15 mouse cellular contexts compared by ENCODE assay signal in the genomic region with DNA sequence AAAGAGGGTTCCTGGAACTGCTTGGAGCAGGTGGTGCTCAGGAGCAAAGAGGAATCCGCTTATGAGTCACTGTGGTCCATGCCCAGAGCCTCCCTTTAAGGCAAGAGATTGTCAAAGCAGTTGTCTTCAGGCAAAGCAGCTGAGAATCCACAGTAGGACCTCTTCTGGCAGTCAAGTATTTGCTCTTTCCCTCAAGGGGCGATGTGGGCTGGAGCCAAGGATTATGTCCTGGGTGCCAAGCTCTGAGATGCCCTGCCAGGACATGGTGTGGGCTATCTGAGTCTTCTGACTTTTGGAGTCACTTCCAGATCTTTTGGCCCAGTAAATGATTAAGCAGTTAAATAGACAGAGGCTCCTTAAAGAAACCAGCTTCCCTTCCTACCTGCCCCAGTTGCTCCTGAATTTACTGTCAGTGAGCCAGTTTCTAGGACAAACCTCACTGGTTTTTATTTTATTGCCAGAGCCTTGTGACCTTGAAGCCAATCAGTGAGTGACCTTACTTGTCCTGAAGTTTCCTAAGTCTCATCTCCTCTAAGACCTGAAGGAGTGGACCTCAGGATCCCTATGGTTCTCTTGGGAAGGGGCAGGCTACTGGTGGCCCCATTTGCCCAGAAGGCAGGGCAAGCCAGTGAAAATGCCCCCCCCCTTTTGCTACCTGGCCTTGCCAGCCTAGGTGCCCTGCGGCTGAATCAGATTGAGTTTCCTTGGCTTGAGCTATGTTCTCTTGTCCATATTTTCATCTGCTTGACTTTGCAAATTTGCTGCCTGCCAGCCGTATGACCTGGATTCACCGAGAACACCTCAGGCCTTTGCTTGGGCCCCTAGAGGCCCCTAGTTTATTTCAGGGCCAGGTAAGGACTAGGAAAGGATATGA.
DNase-seq lines count a peak whose midpoint lies in the region; ATAC-seq and TF ChIP-seq lines count a peak whose summit lies in the region.
"Had no signal": no experiment of that assay in that cellular context is flagged by ENCODE, and none has a peak within 500 bp of the region (broad histone marks: within the 10 kb centered on the region; RNA-seq: fewer than 3 reads in every experiment).

No protein-coding gene starts in this region.

- peak overlapping the region; percentile 59 for H3K27ac ChIP-seq in lung, postnatal 0 days (ENCODE audit: low read length)
- H3K27ac ChIP-seq: heart, embryonic 15.5 days; hindbrain, embryonic 15.5 days; kidney, postnatal 0 days; limb, embryonic 12.5 days; liver, embryonic 15.5 days; midbrain, embryonic 12.5 days had no signal

- H3K4me3 ChIP-seq in lung, postnatal 0 days (ENCODE audit: low read depth, low read length): no peak overlapping the region
- H3K4me3 ChIP-seq: heart, embryonic 15.5 days; hindbrain, embryonic 15.5 days; limb, embryonic 12.5 days; liver, embryonic 15.5 days; midbrain, embryonic 12.5 days had no signal

- H3K4me1 ChIP-seq in lung, postnatal 0 days (ENCODE audit: insufficient read depth, low read depth, low read length): peaks cover 4% of the 10 kb centered on the region; the same call in 1 of the 2 replicates
- H3K4me1 ChIP-seq: liver, embryonic 15.5 days had no signal

- no peaks in the 10 kb centered on the region for H3K9me3 ChIP-seq in lung, postnatal 0 days (ENCODE audit: low read length)
- H3K9me3 ChIP-seq: heart, embryonic 15.5 days; hindbrain, embryonic 15.5 days; limb, embryonic 12.5 days; liver, embryonic 15.5 days; midbrain, embryonic 12.5 days had no signal

- peak; percentile 65 for ATAC-seq in frontal cortex, adult (ENCODE audit: low TSS enrichment)
- ATAC-seq in lung, postnatal 0 days: peak; percentile 63
- ATAC-seq: forebrain, embryonic 14.5 days had no signal

- WGBS in lung, postnatal 0 days: 73% methylated on average over 5 of the region's 5 CpGs

- no peak overlapping the region for H3K9ac ChIP-seq in lung, postnatal 0 days (replicated peaks; ENCODE audit: low read depth)
- H3K9ac ChIP-seq: heart, embryonic 15.5 days; hindbrain, embryonic 15.5 days; limb, embryonic 12.5 days; liver, embryonic 15.5 days; midbrain, embryonic 12.5 days had no signal

- TF ChIP-seq CTCF in lung, postnatal 0 days (IDR thresholded peaks at IDR 0.05): no peak

- H3K36me3 ChIP-seq in lung, postnatal 0 days (ENCODE audit: insufficient read depth, low read length): no peaks in the 10 kb centered on the region
- H3K36me3 ChIP-seq: heart, embryonic 15.5 days; hindbrain, embryonic 15.5 days; limb, embryonic 12.5 days; liver, embryonic 15.5 days; midbrain, embryonic 12.5 days had no signal

- no peak for DNase-seq in frontal cortex, postnatal 36 days (ENCODE audit: low spot score in 2 of 2)
- peak; percentile 81 for DNase-seq in brain, adult 2 months (ENCODE audit: low read depth, low spot score)
- peak; percentile 48 to 59 for DNase-seq in cerebellum, postnatal 14 days
- DNase-seq in lung, postnatal 0 days (ENCODE audit: low spot score): peak; percentile 71
- no peak for DNase-seq in testis, postnatal 14 days (ENCODE audit: low spot score)
- no peak for DNase-seq in c-Kit-positive CD71-positive TER-119-positive erythroid progenitor cells, embryonic 14.5 days (ENCODE audit: low spot score)
- DNase-seq: right cerebral cortex, postnatal 25 days had no signal

- TF ChIP-seq EP300 in lung, postnatal 0 days (IDR thresholded peaks at IDR 0.05): peak; percentile 35

- no peaks in the 10 kb centered on the region for H3K27me3 ChIP-seq in lung, postnatal 0 days (replicated peaks; ENCODE audit: insufficient read depth, low read length)
- H3K27me3 ChIP-seq: heart, embryonic 15.5 days; hindbrain, embryonic 15.5 days; limb, embryonic 12.5 days; midbrain, embryonic 12.5 days had no signal

- no peak overlapping the region for H3K4me2 ChIP-seq in lung, postnatal 0 days (replicated peaks; ENCODE audit: low read depth, low read length)
- H3K4me2 ChIP-seq: heart, embryonic 15.5 days; hindbrain, embryonic 15.5 days; limb, embryonic 12.5 days; liver, embryonic 15.5 days; midbrain, embryonic 12.5 days had no signal

Comparison
In these comparisons a context has a peak if more than half of its experiments do, and no peak if none do; other contexts are left out.
1. DNase-seq: peak in brain, adult 2 months (single experiment), cerebellum, postnatal 14 days (2 of 2) and lung, postnatal 0 days (single experiment); none in frontal cortex, postnatal 36 days (0 of 2), testis, postnatal 14 days (single experiment) and c-Kit-positive CD71-positive TER-119-positive erythroid progenitor cells, embryonic 14.5 days (single experiment).